Mouse (Mus musculus): ENCODE data around the gene Cd44.

DNA sequence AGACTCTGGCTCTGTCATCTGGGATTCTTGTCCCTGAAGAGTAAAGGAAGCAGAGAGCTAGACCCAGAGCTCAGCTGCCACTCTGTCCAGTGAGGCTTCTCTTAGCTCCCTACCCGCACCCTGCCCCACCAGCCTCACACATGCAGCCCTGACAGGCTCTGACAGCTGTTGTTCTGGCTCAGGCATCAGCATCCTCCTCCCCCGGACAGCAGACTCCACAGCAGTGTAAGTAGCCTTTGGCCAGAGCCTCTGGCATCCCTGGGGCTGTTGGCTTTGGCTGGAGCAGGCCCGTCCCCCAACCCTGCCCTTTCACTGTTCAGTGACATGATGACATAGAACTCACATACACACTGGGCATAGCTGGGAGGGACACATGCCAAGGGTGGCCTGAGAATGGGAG is 35.4 kb upstream of the Cd44 start:
- no peak for TF ChIP-seq NELFE (IDR thresholded peaks at IDR 0.05; ENCODE audit: low read depth, low read length)
- TF ChIP-seq EP300 (IDR thresholded peaks at IDR 0.05; ENCODE audit: low read length), result no peak
- TF ChIP-seq ZC3H11A (IDR thresholded peaks at IDR 0.05; ENCODE audit: low read depth, low read length), result no peak
- TF ChIP-seq ZNF384 (IDR thresholded peaks at IDR 0.05; ENCODE audit: low read depth, low read length), result no peak
- TF ChIP-seq KAT2A (IDR thresholded peaks at IDR 0.05; ENCODE audit: insufficient replicate concordance, low read length), result no peak
- no peak for TF ChIP-seq POLR2A (IDR thresholded peaks at IDR 0.05; ENCODE audit: low read depth, low read length)
- TF ChIP-seq CTCF (conservative IDR thresholded peaks at IDR 0.05 in 1 of 2, IDR thresholded peaks at IDR 0.05 in 1 of 2; ENCODE audit: low read depth in 2 of 2, low read length in 2 of 2), result no peak
- no peak for TF ChIP-seq USF1 (IDR thresholded peaks at IDR 0.05; ENCODE audit: low read depth, low read length)
- TF ChIP-seq MYC (IDR thresholded peaks at IDR 0.05; ENCODE audit: low read depth, low read length), result no peak
- no peak for TF ChIP-seq BHLHE40 (IDR thresholded peaks at IDR 0.05; ENCODE audit: low read depth, low read length)
- TF ChIP-seq CHD2 (IDR thresholded peaks at IDR 0.05; ENCODE audit: low read length), result no peak
- no peak for TF ChIP-seq ZKSCAN1 (IDR thresholded peaks at IDR 0.05; ENCODE audit: borderline replicate concordance, low read depth, low read length)
- TF ChIP-seq POLR2AphosphoS2 (IDR thresholded peaks at IDR 0.05; ENCODE audit: low read depth, low read length), result no peak

All from CH12.LX (cell line).